Mouse (Mus musculus): ENCODE data around the gene Prdm10. TPM values are rescaled to one million over a fixed set of nuclear protein-coding genes. Genes with fewer than 3 reads are reported as not detected.

Prdm10 gene
- polyA plus RNA-seq, 1 experiment, result 6.0 TPM

- no peak for TF ChIP-seq GATA1 (IDR thresholded peaks at IDR 0.05; ENCODE audit: low read length)
Measured at GRCm38 (mm10) chr9:31363698-31364609, 83.6 kb downstream of the Prdm10 start.

GRCm38 (mm10) chr9:31365086-31365485 lies 84.7 kb downstream of the Prdm10 start:
- TF ChIP-seq GATA1 (IDR thresholded peaks at IDR 0.05; ENCODE audit: low read length), result no peak

- TF ChIP-seq GATA1 (IDR thresholded peaks at IDR 0.05; ENCODE audit: low read length), result no peak
Measured at GRCm38 (mm10) chr9:31371740-31372139, 91.4 kb downstream of the Prdm10 start.

GRCm38 (mm10) chr9:31376661-31377060 lies 96.3 kb downstream of the Prdm10 start:
- no peak for TF ChIP-seq GATA1 (IDR thresholded peaks at IDR 0.05; ENCODE audit: low read length)

GRCm38 (mm10) chr9:31384786-31385499 lies 104.6 kb downstream of the Prdm10 start:
- TF ChIP-seq GATA1 (IDR thresholded peaks at IDR 0.05; ENCODE audit: low read length), result no peak

GRCm38 (mm10) chr9:31385500-31385869 lies 105.1 kb downstream of the Prdm10 start:
- no peak for TF ChIP-seq GATA1 (IDR thresholded peaks at IDR 0.05; ENCODE audit: low read length)

- no peak for TF ChIP-seq GATA1 (IDR thresholded peaks at IDR 0.05; ENCODE audit: low read length)
Measured at GRCm38 (mm10) chr9:31385947-31386354, 105.6 kb downstream of the Prdm10 start, which contains the start of gene Nfrkb. Nfrkb (plus strand) TSS chr9:31386192.

- no peak for TF ChIP-seq GATA1 (IDR thresholded peaks at IDR 0.05; ENCODE audit: low read length)
Measured at GRCm38 (mm10) chr9:31386368-31387180, 106.2 kb downstream of the Prdm10 start.

- TF ChIP-seq GATA1 (IDR thresholded peaks at IDR 0.05; ENCODE audit: low read length), result no peak
Measured at GRCm38 (mm10) chr9:31387206-31387605, 106.9 kb downstream of the Prdm10 start.

GRCm38 (mm10) chr9:31400441-31400840 lies 120.1 kb downstream of the Prdm10 start:
- no peak for TF ChIP-seq GATA1 (IDR thresholded peaks at IDR 0.05; ENCODE audit: low read length)

- TF ChIP-seq GATA1 (IDR thresholded peaks at IDR 0.05; ENCODE audit: low read length), result no peak
Measured at GRCm38 (mm10) chr9:31404311-31404710, 124.0 kb downstream of the Prdm10 start.

GRCm38 (mm10) chr9:31405217-31405616 lies 124.9 kb downstream of the Prdm10 start:
- TF ChIP-seq GATA1 (IDR thresholded peaks at IDR 0.05; ENCODE audit: low read length), result no peak

GRCm38 (mm10) chr9:31412165-31412564 lies 131.8 kb downstream of the Prdm10 start:
- TF ChIP-seq GATA1 (IDR thresholded peaks at IDR 0.05; ENCODE audit: low read length), result peak; percentile 0

GRCm38 (mm10) chr9:31418821-31419220 lies 138.5 kb downstream of the Prdm10 start:
- TF ChIP-seq GATA1 (IDR thresholded peaks at IDR 0.05; ENCODE audit: low read length), result no peak

- no peak for TF ChIP-seq GATA1 (IDR thresholded peaks at IDR 0.05; ENCODE audit: low read length)
Measured at GRCm38 (mm10) chr9:31422143-31422542, 141.8 kb downstream of the Prdm10 start.

GRCm38 (mm10) chr9:31428971-31429370 lies 148.6 kb downstream of the Prdm10 start:
- no peak for TF ChIP-seq GATA1 (IDR thresholded peaks at IDR 0.05; ENCODE audit: low read length)
